Mouse (Mus musculus): Measurements from ENCODE around the gene Tpcn2.

Tpcn2 gene

DNA sequence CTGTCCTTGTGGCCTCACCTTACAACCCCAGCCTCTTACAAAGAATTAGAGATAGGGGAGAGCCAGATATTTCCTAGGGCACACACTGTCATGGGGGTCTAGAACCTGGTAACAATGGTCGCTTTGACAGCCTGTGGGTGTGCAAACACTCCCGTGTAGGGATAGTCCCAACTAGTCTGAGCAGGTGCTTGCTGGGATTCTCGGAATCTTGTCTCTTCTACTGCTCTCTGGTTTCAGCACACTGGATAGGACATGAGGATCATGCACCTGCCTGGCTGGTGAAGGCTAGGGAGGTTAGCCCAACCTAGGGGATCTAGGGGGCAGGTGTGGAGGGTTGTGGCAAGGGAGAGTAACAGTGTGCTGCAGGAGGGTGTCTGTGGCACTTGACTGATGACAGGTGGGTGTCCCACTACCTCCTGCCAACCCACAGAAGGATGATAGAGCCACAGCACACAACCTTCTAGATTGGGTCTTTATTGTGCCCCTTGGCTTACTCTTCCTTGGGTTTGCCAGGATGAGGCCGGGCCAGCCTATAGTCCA lies 78.4 kb downstream of the Tpcn2 start:
- DNase-seq (ENCODE audit: low spot score), result no peak

DNA sequence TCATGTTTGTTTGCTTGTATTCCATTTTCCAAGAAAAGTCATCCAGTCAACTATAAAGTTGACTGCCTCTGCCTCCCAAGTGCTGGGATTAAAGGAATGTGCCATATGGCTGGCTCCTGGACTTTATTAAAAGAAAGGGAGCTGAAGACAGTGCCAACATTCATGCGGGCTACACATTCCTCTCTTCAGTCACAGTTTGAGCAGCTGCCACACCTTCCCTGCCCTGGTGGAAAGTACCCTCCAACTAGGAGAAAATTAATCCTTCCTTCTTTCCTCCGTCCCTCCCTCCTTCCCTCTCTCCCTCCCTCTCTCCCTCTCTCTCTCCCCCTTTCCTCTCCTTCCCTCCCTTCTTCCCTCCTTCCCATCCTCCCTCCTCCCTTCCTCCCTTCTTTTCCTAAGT lies 84.1 kb downstream of the Tpcn2 start:
- no peak for DNase-seq (ENCODE audit: low spot score)

DNA sequence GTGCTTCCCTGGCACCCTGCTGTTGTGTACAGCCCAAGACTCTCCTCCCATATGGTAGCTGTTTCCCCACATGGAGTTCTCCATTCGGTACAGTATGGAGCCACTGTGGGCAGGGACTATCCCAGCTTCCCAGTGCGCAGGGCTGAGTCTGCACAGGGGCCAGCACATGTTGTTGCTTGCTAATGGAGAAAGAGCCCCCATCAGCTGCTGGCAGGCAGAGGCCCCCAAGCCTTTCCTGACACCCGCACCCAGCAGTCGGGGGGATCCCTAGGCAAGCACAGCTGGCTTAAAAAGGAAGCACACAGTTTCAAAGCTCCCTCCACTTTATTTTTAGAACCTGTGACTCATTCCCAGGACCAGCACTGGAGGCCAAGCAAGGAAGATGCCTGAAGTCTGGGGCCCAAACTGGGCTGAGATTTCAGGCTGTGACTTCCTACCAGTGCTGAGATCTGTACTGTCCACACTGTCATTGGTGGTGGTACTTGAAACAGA lies 85.5 kb downstream of the Tpcn2 start:
- DNase-seq (ENCODE audit: low spot score), result peak; percentile 32

DNA sequence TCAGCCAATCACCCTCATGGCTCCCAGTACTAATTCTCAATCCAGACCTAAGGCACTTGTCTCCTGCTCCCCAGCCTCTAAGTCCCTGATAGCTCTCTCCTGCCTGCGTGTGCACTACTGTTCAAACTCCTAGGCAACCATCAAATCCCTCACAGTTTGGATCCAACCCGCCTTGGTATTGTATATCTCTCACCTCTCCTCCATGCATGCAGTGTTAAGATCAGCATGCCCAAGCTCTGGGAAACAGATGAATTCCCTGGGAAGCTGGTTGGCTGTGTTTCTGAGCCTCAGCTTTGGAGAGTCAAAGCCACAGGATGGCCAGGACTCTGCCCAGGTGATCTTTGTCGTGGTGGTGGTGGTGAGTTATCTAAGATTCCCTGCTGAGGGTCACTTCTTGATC lies 86.1 kb downstream of the Tpcn2 start:
- no peak for DNase-seq (ENCODE audit: low spot score)

DNA sequence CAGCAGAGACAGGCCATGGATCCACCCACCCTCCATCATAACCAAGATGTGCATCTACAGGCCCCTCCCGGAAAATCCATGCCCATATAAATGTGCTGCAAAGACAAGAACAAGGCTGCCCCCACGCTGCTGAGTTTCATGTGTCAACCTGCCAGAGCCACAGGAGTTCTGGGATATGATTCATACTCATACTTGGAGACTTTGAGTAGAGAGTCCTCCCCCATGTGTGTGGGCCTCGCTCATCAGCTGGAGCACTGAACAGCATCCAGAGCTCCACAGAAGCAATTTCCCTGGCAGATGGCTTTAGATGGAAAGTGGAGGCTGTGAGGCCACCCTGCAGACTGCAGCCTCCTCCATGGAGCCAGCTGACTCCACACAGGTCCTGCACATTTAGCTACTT lies 86.8 kb downstream of the Tpcn2 start:
- DNase-seq (ENCODE audit: low spot score), result no peak

DNA sequence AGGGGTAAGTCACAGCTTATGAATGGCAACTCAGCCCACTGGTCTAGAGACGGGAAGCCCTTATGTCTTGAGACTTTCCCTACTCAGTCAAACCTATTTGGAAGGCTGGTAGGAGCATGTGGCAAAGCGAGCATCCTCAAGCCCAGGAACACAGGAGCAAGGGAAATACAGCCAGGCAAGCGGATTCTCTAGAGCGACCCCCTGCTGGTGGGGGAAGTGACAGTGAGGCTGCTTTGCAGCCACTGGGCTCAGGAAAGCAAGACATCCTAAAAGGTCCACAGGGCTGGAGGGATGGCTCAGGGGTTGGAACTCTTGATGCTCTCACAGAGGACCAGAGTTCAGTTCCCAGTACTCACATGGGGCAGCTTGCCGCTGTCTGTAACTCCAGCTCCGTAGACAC lies 87.5 kb downstream of the Tpcn2 start:
- DNase-seq (ENCODE audit: low spot score), result no peak

DNA sequence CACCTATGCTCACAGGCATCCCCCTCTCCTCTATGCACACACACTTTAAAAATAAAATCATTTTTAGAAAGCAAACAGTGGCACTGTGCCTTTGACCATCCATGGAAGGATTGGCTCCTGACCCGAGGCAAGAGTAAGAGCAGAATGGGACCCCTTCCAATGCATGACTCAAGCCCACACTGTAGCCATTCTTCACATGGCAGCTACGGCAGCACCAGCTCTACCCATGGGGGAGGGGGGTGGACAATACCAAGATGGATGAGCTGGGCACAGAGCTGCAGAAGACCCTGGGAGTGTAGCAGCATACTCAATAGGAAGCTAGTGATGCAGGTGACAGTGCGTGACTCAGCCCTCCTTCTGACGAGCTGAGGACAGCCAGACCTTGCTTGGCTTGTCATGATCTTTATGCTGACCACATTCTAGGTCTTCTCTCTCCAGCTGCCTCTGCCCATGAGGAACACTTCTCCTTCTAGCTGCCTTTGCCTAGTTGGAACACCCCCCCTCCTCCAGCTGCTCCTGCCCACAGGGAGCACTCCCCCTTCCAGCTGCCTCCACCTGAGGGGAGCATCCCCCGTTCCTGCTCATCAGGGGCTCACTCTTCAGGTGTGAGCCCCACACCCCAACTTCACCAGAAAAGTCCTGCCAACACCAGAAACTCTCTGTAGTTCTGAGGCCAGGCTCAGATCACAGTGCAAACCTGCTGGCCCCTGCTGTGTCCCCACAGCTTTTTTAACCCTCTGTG lies 88.5 kb downstream of the Tpcn2 start:
- DNase-seq (ENCODE audit: low spot score), result peak; percentile 32

DNA sequence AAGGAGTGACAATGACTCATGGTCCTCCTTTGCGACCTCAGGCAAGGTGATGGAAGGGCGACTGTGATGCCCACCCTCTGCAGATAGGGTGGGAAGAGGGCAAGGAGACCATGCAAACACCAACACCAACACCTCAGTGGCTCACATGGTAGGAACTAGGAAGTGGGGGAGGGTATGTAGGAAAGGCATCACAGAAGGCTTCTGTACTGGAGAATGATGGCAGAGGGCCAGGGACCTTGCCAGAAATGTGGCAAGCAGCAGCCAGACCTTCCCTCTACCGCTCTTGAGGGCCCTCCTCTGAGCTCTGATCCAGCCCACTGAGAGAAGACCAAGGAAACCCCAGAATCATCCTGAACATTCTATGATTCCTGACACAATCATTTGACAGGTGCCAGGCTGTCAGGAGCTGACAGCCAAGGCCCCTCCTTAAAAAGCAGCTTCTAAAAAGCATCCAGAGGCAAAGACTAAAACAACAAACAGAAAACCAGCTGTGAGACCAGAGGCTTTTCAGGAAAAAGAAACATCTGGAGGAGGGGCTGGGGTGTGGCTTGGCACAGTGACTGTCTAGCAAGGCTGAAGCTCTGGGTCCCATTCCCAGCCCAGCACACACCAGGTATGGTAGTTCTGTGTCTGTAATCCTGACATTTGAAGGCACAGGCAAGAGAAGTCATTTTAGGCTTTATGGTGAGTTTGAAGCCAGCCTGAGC lies 89.2 kb downstream of the Tpcn2 start:
- DNase-seq (ENCODE audit: low spot score), result peak; percentile 64

DNA sequence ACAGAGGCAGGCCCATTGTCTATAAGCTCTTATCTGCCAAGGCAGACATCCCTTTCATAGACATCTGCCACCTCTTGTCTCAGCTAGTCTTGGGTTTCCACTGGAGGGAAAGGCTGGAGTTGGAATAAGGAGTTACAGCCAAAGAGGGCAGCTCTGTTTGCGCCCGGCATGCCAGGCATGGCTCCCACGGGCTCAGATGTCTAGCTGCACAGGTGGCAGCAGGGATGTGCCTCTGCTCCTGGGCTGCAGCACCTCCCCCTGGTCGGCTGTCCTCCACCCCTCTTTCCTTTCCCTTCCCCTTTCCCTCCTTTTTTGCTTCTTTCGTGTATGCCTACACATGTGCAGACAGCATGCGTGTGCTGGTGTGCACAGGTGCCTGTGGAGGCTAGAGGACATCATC lies 91.0 kb downstream of the Tpcn2 start:
- no peak for DNase-seq (ENCODE audit: low spot score)

DNA sequence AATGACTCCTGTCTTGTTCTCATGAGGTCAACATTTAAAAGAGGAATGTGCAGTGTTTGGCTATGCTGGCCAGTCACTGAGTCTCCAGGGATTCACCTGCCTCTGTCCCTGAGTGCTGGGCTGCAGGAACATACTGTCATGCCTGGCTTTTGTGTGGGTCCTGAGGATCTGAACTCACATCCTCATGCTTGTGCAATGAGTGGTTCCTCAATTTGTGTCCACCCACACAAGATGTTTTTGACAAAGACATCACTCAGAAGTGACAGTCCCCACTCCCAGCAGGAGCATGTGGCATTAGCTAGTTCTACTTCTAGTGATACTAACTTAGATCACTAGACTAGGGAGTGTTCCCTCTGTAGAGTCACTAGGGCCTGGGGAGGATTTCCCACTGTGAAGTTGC lies 93.3 kb downstream of the Tpcn2 start:
- no peak for DNase-seq (ENCODE audit: low spot score)

DNA sequence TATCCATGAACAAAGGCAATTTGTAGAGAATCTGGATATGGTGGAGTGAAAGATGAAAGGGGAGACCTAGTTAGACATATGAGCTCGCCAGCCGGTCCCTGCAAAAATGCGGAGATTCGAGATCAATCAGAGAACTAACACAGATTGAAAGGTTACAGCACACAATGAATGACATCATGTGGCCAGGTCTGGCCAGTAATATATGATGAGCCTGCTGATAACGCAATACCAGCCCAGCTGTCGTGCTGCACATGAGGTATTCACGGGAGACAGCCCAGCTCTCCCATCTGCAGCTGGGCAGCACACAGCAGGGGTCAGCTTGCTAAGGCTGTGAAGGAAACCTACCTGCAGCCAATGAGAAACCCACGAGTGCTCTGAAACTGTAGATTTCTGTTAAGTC lies 94.5 kb downstream of the Tpcn2 start:
- DNase-seq (ENCODE audit: low spot score), result no peak

DNA sequence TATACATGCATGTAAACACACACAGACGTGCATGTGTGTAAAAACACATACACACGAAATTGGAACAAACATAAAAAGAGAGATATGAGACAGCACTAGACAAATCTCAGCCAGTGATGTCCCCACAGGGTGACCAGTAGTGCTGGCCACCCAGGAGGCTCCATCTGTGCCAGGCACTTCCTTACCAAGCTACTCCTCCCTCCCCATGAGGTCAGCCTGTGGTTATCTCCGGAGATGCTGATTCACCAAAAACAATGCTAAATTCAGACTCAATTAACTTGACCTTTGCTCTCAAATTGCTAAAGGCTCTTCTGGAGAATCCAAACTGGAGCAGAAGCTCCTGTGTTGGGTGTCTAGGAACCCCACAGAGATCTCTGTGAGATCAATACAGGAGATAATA lies 96.0 kb downstream of the Tpcn2 start:
- no peak for DNase-seq (ENCODE audit: low spot score)

DNA sequence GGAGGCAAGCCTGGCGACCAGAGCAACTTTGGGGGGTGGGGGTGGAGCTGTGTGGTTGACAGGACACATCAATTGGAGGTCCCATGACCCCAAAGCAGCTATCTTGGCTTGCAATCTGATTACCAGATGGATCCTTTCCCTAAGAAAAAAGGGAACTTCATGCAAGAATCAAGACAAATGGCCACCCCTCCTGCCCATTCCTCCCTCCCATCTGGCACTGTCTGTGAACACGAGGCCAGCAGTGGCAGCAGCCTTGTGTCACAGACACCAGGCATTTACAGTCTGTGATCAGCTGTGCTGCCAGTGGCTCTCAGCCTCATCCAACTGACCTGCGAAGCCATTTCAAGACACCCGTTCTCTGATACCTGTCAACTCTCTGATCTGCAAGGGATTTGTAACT lies 101.4 kb downstream of the Tpcn2 start:
- no peak for DNase-seq (ENCODE audit: low spot score)

DNA sequence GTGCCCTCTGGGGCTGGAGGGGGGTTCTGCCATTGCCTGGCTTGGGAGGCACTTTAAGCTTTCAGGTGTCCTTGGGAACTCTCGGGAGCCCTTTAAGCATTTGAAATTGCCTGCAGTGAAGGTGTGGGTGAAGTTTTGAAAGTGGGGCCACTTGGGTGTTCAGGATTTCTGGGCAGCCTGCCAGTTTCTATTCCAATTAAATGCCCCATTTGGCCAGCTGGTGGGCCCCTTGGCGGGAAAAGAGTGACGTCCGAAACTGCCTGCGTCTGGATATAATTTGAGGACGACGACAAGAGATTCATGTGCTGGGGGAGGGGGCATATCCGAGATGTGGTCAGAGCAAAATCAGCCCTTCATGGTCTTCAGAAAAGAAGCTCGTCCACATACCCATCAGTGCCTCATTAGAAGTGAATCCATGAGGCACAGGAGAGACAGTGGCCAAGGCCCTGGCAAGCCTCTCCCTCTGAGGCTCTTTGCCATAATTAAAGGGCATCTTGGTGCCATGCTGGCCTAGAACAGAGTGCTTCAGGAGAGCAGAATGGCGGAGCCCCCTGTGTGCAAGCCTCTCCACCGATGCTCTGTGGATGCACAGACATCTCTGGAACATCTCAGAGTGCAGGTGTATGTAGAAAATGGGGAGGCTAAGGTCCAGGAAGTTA lies 102.3 kb downstream of the Tpcn2 start:
- no peak for DNase-seq (ENCODE audit: low spot score)

DNA sequence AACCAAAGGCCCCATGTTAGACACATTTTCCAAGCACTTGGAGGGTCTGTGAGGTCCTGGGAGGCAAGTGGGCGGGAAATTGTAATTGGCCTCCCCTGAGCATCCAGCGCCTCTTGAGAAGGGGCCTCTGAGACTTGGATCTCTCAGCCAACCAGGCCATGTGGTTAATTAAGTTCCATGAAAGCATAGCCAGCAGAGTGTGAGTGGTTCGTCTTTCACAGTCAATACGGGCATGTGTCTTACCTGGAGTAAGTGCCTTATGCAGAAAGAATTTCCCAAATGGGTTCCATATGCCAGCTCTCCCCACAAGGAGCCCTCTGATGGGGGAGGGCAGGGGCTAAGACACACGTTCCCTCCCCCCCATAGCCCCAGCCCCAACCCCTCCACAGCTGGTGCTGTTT lies 104.1 kb downstream of the Tpcn2 start:
- no peak for DNase-seq (ENCODE audit: low spot score)

DNA sequence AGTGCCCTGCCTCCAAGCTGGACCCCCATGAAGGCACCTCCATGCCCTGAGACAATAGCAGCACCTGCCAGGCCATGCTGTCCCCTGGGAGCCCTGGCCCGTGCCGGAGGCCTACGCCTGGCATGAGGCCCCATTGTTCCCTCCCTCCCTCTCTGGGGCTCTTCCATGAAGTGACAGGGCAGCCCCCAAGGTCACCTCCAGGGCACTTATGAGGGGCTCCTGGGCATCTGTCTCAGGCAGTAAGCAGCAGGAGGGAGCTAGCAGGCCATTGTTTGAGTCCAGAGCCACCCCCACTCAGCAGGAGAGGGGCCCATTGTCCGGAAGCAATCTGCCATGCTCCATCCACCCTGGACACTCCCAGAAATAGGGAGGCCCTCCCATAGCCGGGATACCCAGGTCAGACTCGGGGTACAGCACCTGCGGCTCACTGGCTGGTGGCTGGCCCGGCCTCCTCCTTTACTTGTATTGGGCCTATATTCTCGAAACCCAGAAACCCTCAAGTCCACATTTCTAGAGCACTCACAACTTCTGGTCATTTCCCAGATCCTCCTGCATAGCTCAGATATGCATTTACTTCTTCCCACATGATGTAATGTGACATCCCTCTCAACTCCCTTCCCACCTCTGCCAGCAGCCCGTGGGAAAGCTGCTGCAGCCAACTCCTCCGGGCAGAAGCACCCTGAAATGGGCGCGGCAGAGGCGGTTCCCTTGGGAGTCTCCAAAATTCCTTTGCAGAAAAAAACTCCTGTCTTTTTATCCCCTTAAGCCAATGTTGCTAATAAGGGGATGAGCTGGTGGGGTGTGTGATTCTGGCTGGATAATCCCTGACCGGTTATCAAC lies 106.8 kb downstream of the Tpcn2 start:
- no peak for DNase-seq (ENCODE audit: low spot score)

DNA sequence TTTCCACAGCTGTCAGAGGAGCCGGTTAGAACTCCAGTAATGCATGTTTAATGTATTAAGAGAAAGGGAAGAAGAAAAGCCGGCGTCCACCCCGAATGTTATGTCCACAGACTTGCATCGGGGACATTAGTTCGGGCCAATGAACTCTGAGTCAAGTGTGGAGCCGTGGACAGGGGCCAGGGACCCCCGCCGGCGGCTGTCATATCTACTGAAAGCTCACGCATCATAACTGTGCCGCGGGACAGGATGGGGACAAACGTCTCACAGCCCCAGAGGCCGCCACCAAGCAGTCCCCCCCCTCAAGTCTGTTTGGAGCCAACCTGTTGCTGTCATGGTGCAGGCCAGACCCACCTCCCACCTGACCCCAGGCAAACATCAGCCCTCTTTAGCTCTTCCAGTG lies 110.2 kb downstream of the Tpcn2 start:
- DNase-seq (ENCODE audit: low spot score), result no peak

DNA sequence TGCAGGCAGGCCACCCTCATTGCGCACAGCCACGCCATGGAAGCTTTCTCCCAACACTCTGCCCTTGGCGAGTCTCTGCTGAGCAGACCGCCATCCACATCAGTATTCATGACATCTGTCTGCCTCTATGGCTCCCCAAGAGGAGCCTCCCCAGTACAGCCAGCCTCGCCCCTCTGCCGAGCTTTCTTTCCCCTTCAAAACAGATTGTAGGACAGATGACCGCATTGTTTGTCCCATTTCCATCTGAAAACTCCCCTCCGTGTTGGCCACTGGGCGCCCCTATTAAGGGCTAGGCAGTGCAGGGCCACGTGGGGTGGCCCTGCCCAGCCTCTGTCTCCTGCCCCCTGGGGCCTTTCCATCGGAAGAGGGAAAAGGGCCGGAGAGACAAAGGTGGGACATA lies 110.7 kb downstream of the Tpcn2 start:
- no peak for DNase-seq (ENCODE audit: low spot score)

DNA sequence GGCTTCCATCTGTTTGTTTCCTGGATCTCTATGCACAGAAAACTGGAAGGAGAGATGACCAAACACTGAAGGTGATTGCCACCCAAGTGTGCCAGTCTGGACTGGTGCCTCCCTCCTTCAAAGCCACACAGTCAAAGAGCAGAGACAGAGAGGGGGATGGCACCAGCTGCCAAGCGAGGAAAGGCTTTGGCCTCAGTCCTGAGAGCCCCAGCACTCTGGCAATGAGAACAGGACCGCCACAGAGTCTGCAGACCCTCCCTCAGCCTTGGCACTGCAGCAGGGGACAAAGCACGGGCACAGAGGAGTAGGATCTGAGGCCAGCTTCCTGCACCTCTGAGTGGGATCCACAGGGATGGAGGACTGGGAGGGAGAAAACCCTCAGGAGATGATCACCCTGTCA lies 114.1 kb downstream of the Tpcn2 start:
- DNase-seq (ENCODE audit: low spot score), result no peak

DNA sequence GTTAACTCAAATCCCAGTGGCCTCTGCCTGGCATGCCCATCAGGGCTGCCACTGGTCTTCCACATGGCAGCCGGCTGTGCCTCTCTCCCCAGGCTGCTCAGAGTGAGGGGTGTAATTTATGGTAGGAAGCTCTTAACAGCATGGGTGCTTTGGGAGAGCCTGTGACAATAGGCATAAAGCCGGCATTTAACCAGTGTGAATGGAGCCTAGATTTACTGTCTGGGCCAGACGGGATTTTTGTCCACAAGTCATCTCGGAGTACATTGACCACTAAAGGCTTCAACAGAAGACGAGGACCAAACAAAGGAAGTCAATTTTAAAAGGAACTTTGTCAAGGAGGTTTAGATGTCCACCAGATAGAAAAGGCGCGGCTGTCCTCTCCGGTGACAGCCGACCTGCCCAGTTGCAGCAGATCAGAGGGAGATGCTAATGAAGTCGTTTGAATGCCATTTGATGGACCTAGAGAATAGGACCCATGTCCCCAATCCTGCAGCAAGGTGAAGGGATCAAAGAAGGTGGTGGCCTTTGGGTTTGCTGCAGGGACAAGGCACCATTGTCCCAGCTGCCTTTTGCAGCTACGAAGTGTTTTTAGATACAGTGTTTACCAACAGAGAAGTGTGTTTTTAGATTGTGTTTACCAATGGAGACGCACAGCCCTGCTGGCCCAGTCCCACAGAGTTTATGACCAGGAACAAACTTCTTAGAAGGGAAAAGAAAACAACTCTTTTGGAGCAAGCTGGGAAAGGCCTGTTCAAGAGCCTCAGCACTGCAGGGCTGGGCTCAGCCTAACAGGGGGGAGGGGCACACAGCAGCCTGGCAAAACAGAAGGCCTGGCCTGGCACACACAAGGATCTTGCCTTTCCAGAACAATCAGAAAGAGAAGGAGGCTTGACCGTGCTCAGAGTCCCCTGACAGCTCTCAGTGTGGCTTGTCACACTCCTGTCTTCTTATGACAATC lies 124.2 kb downstream of the Tpcn2 start:
- DNase-seq (ENCODE audit: low spot score), result peak; percentile 61

DNA sequence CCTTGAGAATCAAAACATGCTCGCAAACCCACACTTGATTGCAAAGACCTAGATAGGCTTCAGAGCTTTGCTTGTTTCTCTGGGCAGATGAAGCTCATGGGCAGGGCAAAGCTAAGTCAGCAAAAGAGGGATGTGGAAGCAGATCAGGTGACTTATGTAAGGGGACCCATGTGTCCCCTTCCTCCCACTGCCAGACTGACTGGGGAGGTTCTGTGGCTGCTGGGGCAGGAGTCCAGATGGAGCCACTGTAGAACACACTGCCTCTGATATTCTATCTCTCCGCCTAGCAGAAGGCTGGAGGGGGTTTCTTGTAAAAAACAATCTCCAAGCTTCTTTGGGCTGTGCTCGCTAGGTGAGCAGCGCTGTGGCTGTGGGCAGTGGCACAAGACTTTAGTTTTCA lies 128.1 kb downstream of the Tpcn2 start:
- DNase-seq (ENCODE audit: low spot score), result no peak
